Mouse (Mus musculus): ENCODE results near the gene Pik3r3. TPM values are rescaled to one million over a fixed set of nuclear protein-coding genes. Genes with fewer than 3 reads are reported as not detected.

Gene Pik3r3
- polyA plus RNA-seq, 1 experiment from 2014 or later: 22.4 TPM

DNA sequence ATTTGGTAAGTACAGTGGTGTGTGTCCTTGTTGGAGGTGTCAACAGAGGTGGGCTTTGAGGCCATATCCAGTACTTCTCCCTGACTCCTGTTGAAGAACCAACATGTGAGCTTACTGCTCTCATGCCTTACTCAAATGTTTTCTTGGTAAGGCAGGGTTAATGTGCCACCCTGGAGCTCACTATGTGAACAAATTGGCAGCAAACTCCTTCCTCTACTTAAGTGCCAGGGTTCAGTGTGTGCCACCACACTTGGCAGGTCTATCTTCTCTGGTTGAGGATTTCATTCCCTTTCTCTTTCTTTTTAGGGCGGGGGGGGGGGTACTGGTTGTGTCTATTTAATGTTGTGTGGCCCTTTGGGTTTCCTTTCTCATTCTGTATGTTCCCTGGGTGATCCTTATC, 83.1 kb downstream of the Pik3r3 start:
- Histone ChIP-seq H3K4me2 (no peak overlapping the region), H3K27ac (ENCODE audit: low read depth, low read length) (no peak overlapping the region), H3K4me3 (ENCODE audit: low read depth, low read length) (no peak overlapping the region), H3K36me3 (ENCODE audit: control insufficient read depth, insufficient read depth, low read length) (peaks cover 21% of the 10 kb centered on the region), H3K27me3 (ENCODE audit: control insufficient read depth, insufficient read depth, low read length) (no peaks in the 10 kb centered on the region), H3K9ac (ENCODE audit: low read depth, low read length) (no peak overlapping the region), H3K9me3 (replicated peaks; ENCODE audit: control insufficient read depth, low read length) (no peaks in the 10 kb centered on the region), H3K4me1 (ENCODE audit: control insufficient read depth, insufficient read depth, low read length) (0 out of 2 replicates have a peak, but pooled peaks cover 3% of the 10 kb centered on the region)
- 16% methylated on average over 1 of the region's 1 CpGs for WGBS (ENCODE audit: insufficient replicate concordance)
- no peak for ATAC-seq (replicated peaks; ENCODE audit: insufficient number of reproducible peaks, low FRiP score, low TSS enrichment)

- no peak for ATAC-seq (replicated peaks; ENCODE audit: insufficient number of reproducible peaks, low FRiP score, low TSS enrichment)
- Histone ChIP-seq H3K27me3 (ENCODE audit: control insufficient read depth, insufficient read depth, low read length) (no peaks in the 10 kb centered on the region), H3K4me1 (ENCODE audit: control insufficient read depth, insufficient read depth, low read length) (no peaks in the 10 kb centered on the region), H3K9ac (ENCODE audit: low read depth, low read length) (no peak overlapping the region), H3K4me3 (ENCODE audit: low read depth, low read length) (no peak overlapping the region), H3K27ac (ENCODE audit: low read depth, low read length) (no peak overlapping the region), H3K4me2 (no peak overlapping the region), H3K36me3 (ENCODE audit: control insufficient read depth, insufficient read depth, low read length) (peaks cover 26% of the 10 kb centered on the region), H3K9me3 (replicated peaks; ENCODE audit: control insufficient read depth, low read length) (no peaks in the 10 kb centered on the region)
- 88% methylated on average over 4 of the region's 4 CpGs for WGBS (ENCODE audit: insufficient replicate concordance)
Measured at GRCm38 (mm10) chr4:116317575-116317974, 96.2 kb downstream of the Pik3r3 start.

GRCm38 (mm10) chr4:116322127-116322526, 100.7 kb downstream of the Pik3r3 start:
- no peak overlapping the region for H3K4me3 ChIP-seq (ENCODE audit: low read depth, low read length)
- WGBS (ENCODE audit: insufficient replicate concordance): 66% methylated on average over 6 of the region's 6 CpGs
- H3K9me3 ChIP-seq (replicated peaks; ENCODE audit: control insufficient read depth, low read length): no peaks in the 10 kb centered on the region
- H3K4me2 ChIP-seq: no peak overlapping the region
- no peaks in the 10 kb centered on the region for H3K4me1 ChIP-seq (ENCODE audit: control insufficient read depth, insufficient read depth, low read length)
- H3K27me3 ChIP-seq (ENCODE audit: control insufficient read depth, insufficient read depth, low read length): no peaks in the 10 kb centered on the region
- peaks cover 16% of the 10 kb centered on the region for H3K36me3 ChIP-seq (ENCODE audit: control insufficient read depth, insufficient read depth, low read length)
- H3K27ac ChIP-seq (ENCODE audit: low read depth, low read length): no peak overlapping the region
- H3K9ac ChIP-seq (ENCODE audit: low read depth, low read length): no peak overlapping the region
- ATAC-seq (replicated peaks; ENCODE audit: insufficient number of reproducible peaks, low FRiP score, low TSS enrichment): no peak

DNA sequence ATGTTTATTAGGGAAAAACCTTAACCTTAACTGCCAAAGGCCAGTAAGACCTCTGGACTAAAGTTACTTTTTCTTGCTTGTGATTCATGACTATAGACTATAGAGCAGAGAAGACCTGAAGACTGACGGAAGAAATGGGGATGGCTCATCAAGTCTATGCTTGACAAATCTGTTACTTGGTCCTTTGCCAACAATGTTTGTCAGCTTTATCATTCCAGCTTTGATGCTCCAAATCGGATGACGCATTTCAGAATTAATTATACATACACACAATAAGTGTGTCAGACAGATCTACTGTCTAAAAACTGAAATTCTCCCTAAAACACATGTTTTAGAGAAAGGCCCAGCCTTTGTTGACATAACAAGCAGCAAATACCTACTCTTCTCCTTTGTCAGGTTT, 107.8 kb downstream of the Pik3r3 start:
- no peak for ATAC-seq (replicated peaks; ENCODE audit: insufficient number of reproducible peaks, low FRiP score, low TSS enrichment)

GRCm38 (mm10) chr4:116336294-116336693, 114.9 kb downstream of the Pik3r3 start:
- H3K4me1 ChIP-seq (ENCODE audit: control insufficient read depth, insufficient read depth, low read length): no peaks in the 10 kb centered on the region
- ATAC-seq (replicated peaks; ENCODE audit: insufficient number of reproducible peaks, low FRiP score, low TSS enrichment): no peak

More for the DNA sequence above, 107.8 kb downstream of the Pik3r3 start:
- no peaks in the 10 kb centered on the region for H3K27me3 ChIP-seq (ENCODE audit: control insufficient read depth, insufficient read depth, low read length)
- H3K36me3 ChIP-seq (ENCODE audit: control insufficient read depth, insufficient read depth, low read length): peaks cover 8% of the 10 kb centered on the region; the same call in 1 of the 2 replicates
- no peak overlapping the region for H3K27ac ChIP-seq (ENCODE audit: low read depth, low read length)
- H3K4me3 ChIP-seq (ENCODE audit: low read depth, low read length): no peak overlapping the region
- no peak overlapping the region for H3K4me2 ChIP-seq
- H3K9me3 ChIP-seq (replicated peaks; ENCODE audit: control insufficient read depth, low read length): 0 out of 2 replicates have a peak, but pooled peaks cover 2% of the 10 kb centered on the region
- H3K9ac ChIP-seq (ENCODE audit: low read depth, low read length): no peak overlapping the region
- WGBS (ENCODE audit: insufficient replicate concordance): 99% methylated on average over 3 of the region's 3 CpGs
- no peaks in the 10 kb centered on the region for H3K4me1 ChIP-seq (ENCODE audit: control insufficient read depth, insufficient read depth, low read length)

GRCm38 (mm10) chr4:116342119-116342518, 120.7 kb downstream of the Pik3r3 start:
- Histone ChIP-seq H3K36me3 (ENCODE audit: control insufficient read depth, insufficient read depth, low read length) (no peaks in the 10 kb centered on the region), H3K4me1 (ENCODE audit: control insufficient read depth, insufficient read depth, low read length) (no peaks in the 10 kb centered on the region), H3K4me3 (ENCODE audit: low read depth, low read length) (no peak overlapping the region), H3K27ac (ENCODE audit: low read depth, low read length) (no peak overlapping the region), H3K4me2 (no peak overlapping the region), H3K9me3 (replicated peaks; ENCODE audit: control insufficient read depth, low read length) (no peaks in the 10 kb centered on the region), H3K9ac (ENCODE audit: low read depth, low read length) (no peak overlapping the region), H3K27me3 (ENCODE audit: control insufficient read depth, insufficient read depth, low read length) (no peaks in the 10 kb centered on the region)
- no peak for ATAC-seq (replicated peaks; ENCODE audit: insufficient number of reproducible peaks, low FRiP score, low TSS enrichment)

More at GRCm38 (mm10) chr4:116336294-116336693, 114.9 kb downstream of the Pik3r3 start:
- 0 out of 2 replicates have a peak, but pooled peaks cover 2% of the 10 kb centered on the region for H3K36me3 ChIP-seq (ENCODE audit: control insufficient read depth, insufficient read depth, low read length)
- H3K9me3 ChIP-seq (replicated peaks; ENCODE audit: control insufficient read depth, low read length): no peaks in the 10 kb centered on the region
- 77% methylated on average over 1 of the region's 1 CpGs for WGBS (ENCODE audit: insufficient replicate concordance)
- no peaks in the 10 kb centered on the region for H3K27me3 ChIP-seq (ENCODE audit: control insufficient read depth, insufficient read depth, low read length)
- H3K4me2 ChIP-seq: no peak overlapping the region
- no peak overlapping the region for H3K27ac ChIP-seq (ENCODE audit: low read depth, low read length)
- H3K9ac ChIP-seq (ENCODE audit: low read depth, low read length): no peak overlapping the region
- H3K4me3 ChIP-seq (ENCODE audit: low read depth, low read length): no peak overlapping the region

DNA sequence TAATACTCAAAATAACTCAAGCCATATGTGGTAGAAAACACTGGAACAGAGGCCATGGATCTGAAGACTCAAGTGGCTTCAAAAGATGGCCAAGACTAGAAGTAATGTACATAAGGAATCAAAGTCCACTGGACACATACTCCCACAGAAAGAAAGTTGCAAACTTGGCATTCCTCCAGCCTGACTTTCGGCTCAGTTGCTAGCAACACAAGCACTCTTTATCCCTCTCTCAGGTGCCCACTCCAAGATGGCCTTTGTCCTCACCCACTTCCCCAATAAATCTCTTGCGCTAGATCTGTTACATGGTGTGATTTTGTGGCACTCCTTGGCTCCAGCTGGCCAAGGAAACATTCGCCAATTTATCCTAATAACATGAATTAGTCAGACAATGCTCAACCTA, 131.1 kb downstream of the Pik3r3 start:
- 77% methylated on average over 3 of the region's 3 CpGs for WGBS (ENCODE audit: insufficient replicate concordance)
- Histone ChIP-seq H3K9me3 (replicated peaks; ENCODE audit: control insufficient read depth, low read length) (no peaks in the 10 kb centered on the region), H3K9ac (ENCODE audit: low read depth, low read length) (no peak overlapping the region), H3K4me3 (ENCODE audit: low read depth, low read length) (no peak overlapping the region), H3K27me3 (ENCODE audit: control insufficient read depth, insufficient read depth, low read length) (no peaks in the 10 kb centered on the region), H3K4me2 (no peak overlapping the region), H3K4me1 (ENCODE audit: control insufficient read depth, insufficient read depth, low read length) (peaks cover 2% of the 10 kb centered on the region; the same call in 1 of the 2 replicates), H3K27ac (ENCODE audit: low read depth, low read length) (no peak overlapping the region), H3K36me3 (ENCODE audit: control insufficient read depth, insufficient read depth, low read length) (no peaks in the 10 kb centered on the region)
- no peak for ATAC-seq (replicated peaks; ENCODE audit: insufficient number of reproducible peaks, low FRiP score, low TSS enrichment)

Other genes starting within 250 kb of the Pik3r3 start
- gene Faah, start 203.7 kb upstream of the Pik3r3 start, polyA plus RNA-seq (2014; fragmentation: Nextera tagmentation; extraction: Ambion mirVana): 0.94 and 1.1 TPM in 2 replicates
- 25.9 and 27.8 TPM in 2 replicates for gene Nsun4, start 167.7 kb upstream of the Pik3r3 start, polyA plus RNA-seq (2014; fragmentation: Nextera tagmentation; extraction: Ambion mirVana)
- gene Uqcrh, start 146.5 kb upstream of the Pik3r3 start, polyA plus RNA-seq (2014; fragmentation: Nextera tagmentation; extraction: Ambion mirVana): 941 and 954 TPM in 2 replicates
- 61.0 and 61.3 TPM in 2 replicates for gene Lrrc41, start 146.3 kb upstream of the Pik3r3 start, polyA plus RNA-seq (2014; fragmentation: Nextera tagmentation; extraction: Ambion mirVana)
- 24.3 and 29.1 TPM in 2 replicates for gene Rad54l, start 97.9 kb upstream of the Pik3r3 start, polyA plus RNA-seq (2014; fragmentation: Nextera tagmentation; extraction: Ambion mirVana)
- 57.9 and 62.2 TPM in 2 replicates for gene Pomgnt1, start 97.8 kb upstream of the Pik3r3 start, polyA plus RNA-seq (2014; fragmentation: Nextera tagmentation; extraction: Ambion mirVana)
- gene Lurap1, start 70.3 kb upstream of the Pik3r3 start, polyA plus RNA-seq (2014; fragmentation: Nextera tagmentation; extraction: Ambion mirVana): 1.6 and 2.3 TPM in 2 replicates
- gene Tspan1, start 54.0 kb upstream of the Pik3r3 start, polyA plus RNA-seq (2014; fragmentation: Nextera tagmentation; extraction: Ambion mirVana): not detected in 2 replicates
- not detected in 2 replicates for gene 1700042G07Rik, start 48.2 kb upstream of the Pik3r3 start, polyA plus RNA-seq (2014; fragmentation: Nextera tagmentation; extraction: Ambion mirVana)
- not detected in 2 replicates for gene Gm49337, start 48.2 kb upstream of the Pik3r3 start, polyA plus RNA-seq (2014; fragmentation: Nextera tagmentation; extraction: Ambion mirVana)
- gene Mast2, start 242.6 kb downstream of the Pik3r3 start, polyA plus RNA-seq (2014; fragmentation: Nextera tagmentation; extraction: Ambion mirVana): 23.4 and 28.2 TPM in 2 replicates